ENCODE assay signal across 8 mouse cellular contexts in the genomic region with DNA sequence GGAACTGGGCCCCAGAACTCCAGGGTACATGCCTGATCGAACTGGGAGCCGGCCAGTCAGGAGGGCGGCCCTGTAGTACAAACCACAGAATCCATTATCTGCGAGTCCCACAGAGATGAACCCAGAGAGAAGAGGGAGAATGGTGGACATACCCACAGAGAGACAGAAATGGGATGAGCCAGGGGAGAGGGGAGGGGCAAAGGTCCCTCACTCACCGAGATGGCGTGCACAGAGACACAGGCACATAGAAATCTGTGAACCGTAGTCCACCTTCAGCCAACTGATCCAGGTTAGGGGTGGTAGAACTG. TPM values are rescaled to one million over a fixed set of nuclear protein-coding genes. Genes with fewer than 3 reads are reported as not detected.
DNase-seq lines count a peak whose midpoint lies in the region; ATAC-seq and TF ChIP-seq lines count a peak whose summit lies in the region.

No protein-coding gene starts in this region.

- H3K4me3 ChIP-seq in lung, embryonic 14.5 days (ENCODE audit: low read depth, low read length) = peak overlapping the region; percentile 57
- no peak overlapping the region for H3K4me3 ChIP-seq in forebrain, embryonic 12.5 days (replicated peaks)
- peak overlapping the region; percentile 46 for H3K4me3 ChIP-seq in limb, embryonic 14.5 days (replicated peaks; ENCODE audit: low read length)
- peak overlapping the region; percentile 55 for H3K4me3 ChIP-seq in stomach, embryonic 14.5 days (ENCODE audit: low read depth, low read length)

- WGBS in lung, embryonic 14.5 days = 81% methylated on average over 7 of the region's 7 CpGs
- WGBS in forebrain, embryonic 12.5 days = 86% methylated on average over 7 of the region's 7 CpGs
- WGBS in limb, embryonic 14.5 days = 90% methylated on average over 7 of the region's 7 CpGs
- 81% methylated on average over 7 of the region's 7 CpGs for WGBS in stomach, embryonic 14.5 days

- no peaks in the 10 kb centered on the region for H3K4me1 ChIP-seq in lung, embryonic 14.5 days (ENCODE audit: insufficient read depth)
- peaks cover 13% of the 10 kb centered on the region for H3K4me1 ChIP-seq in forebrain, embryonic 12.5 days
- peaks cover 7% of the 10 kb centered on the region; the same call in 1 of the 2 replicates for H3K4me1 ChIP-seq in limb, embryonic 14.5 days (ENCODE audit: control insufficient read depth, insufficient read depth, low read length)
- H3K4me1 ChIP-seq in stomach, embryonic 14.5 days (ENCODE audit: control insufficient read depth, insufficient read depth, low read length) = peaks cover 4% of the 10 kb centered on the region

- no peak for TF ChIP-seq POLR2A in limb, embryonic 14.5 days (IDR thresholded peaks at IDR 0.05; ENCODE audit: borderline replicate concordance, extremely low read depth, insufficient read depth, insufficient read length)

- H3K27me3 ChIP-seq in lung, embryonic 14.5 days (ENCODE audit: insufficient read depth, low read length) = no peaks in the 10 kb centered on the region
- peaks cover 16% of the 10 kb centered on the region; the same call in 1 of the 2 replicates for H3K27me3 ChIP-seq in forebrain, embryonic 12.5 days
- no peaks in the 10 kb centered on the region for H3K27me3 ChIP-seq in limb, embryonic 14.5 days (ENCODE audit: control insufficient read depth, insufficient read depth, low read length)
- no peaks in the 10 kb centered on the region for H3K27me3 ChIP-seq in stomach, embryonic 14.5 days (ENCODE audit: control insufficient read depth, insufficient read depth, low read length)

- peak overlapping the region; percentile 55; the same call in 1 of the 2 replicates for H3K9ac ChIP-seq in lung, embryonic 14.5 days
- H3K9ac ChIP-seq in forebrain, embryonic 12.5 days = peak overlapping the region; percentile 69
- H3K9ac ChIP-seq in limb, embryonic 14.5 days (ENCODE audit: low read depth, low read length, severe bottlenecking) = peak overlapping the region; percentile 64; the same call in 1 of the 2 replicates
- H3K9ac ChIP-seq in stomach, embryonic 14.5 days (replicated peaks; ENCODE audit: low read depth, low read length) = peak overlapping the region; percentile 52; the same call in 1 of the 2 replicates

- H3K4me2 ChIP-seq in lung, embryonic 14.5 days = peak overlapping the region; percentile 84
- H3K4me2 ChIP-seq in forebrain, embryonic 12.5 days = peak overlapping the region; percentile 82
- peak overlapping the region; percentile 93 for H3K4me2 ChIP-seq in limb, embryonic 14.5 days (replicated peaks; ENCODE audit: low read depth, low read length, severe bottlenecking)
- H3K4me2 ChIP-seq in stomach, embryonic 14.5 days (replicated peaks; ENCODE audit: low read depth, low read length) = peak overlapping the region; percentile 84

- no peak for ATAC-seq in lung, embryonic 14.5 days (ENCODE audit: insufficient read depth)
- ATAC-seq in forebrain, embryonic 12.5 days (ENCODE audit: low FRiP score) = no peak
- no peak for ATAC-seq in limb, embryonic 14.5 days (ENCODE audit: low FRiP score, low read depth)
- ATAC-seq in stomach, embryonic 14.5 days (ENCODE audit: insufficient number of reproducible peaks, insufficient read depth, low FRiP score, low read depth) = no peak; the same call in 1 of the 2 replicates

- H3K9me3 ChIP-seq in lung, embryonic 14.5 days (ENCODE audit: low read depth, low read length) = no peaks in the 10 kb centered on the region
- H3K9me3 ChIP-seq in forebrain, embryonic 12.5 days = no peaks in the 10 kb centered on the region
- no peaks in the 10 kb centered on the region for H3K9me3 ChIP-seq in limb, embryonic 14.5 days (ENCODE audit: control insufficient read depth, low read length)
- H3K9me3 ChIP-seq in stomach, embryonic 14.5 days (ENCODE audit: control insufficient read depth, low read depth, low read length) = no peaks in the 10 kb centered on the region

- no peaks in the 10 kb centered on the region for H3K36me3 ChIP-seq in lung, embryonic 14.5 days (ENCODE audit: insufficient read depth)
- H3K36me3 ChIP-seq in forebrain, embryonic 12.5 days (replicated peaks) = no peaks in the 10 kb centered on the region
- no peaks in the 10 kb centered on the region for H3K36me3 ChIP-seq in limb, embryonic 14.5 days (ENCODE audit: control insufficient read depth, insufficient read depth, low read length)
- no peaks in the 10 kb centered on the region for H3K36me3 ChIP-seq in stomach, embryonic 14.5 days (ENCODE audit: control insufficient read depth, insufficient read depth, low read length)

- DNase-seq in lung, embryonic 14.5 days = no peak
- no peak for DNase-seq in lung, postnatal 10 days
- no peak for DNase-seq in limb, embryonic 14.5 days (ENCODE audit: low spot score)
- no peak for DNase-seq in natural killer cell, adult 2 months (ENCODE audit: low spot score in 2 of 2)
- DNase-seq in left cerebral cortex, adult 18-20 months (ENCODE audit: low spot score in 2 of 2) = no peak
- no peak for DNase-seq in spleen, postnatal 4 days (ENCODE audit: low spot score in 2 of 2)

- H3K27ac ChIP-seq in lung, embryonic 14.5 days (ENCODE audit: low read depth) = no peak overlapping the region
- no peak overlapping the region for H3K27ac ChIP-seq in forebrain, embryonic 12.5 days
- no peak overlapping the region for H3K27ac ChIP-seq in limb, embryonic 14.5 days (replicated peaks; ENCODE audit: low read depth, low read length)
- H3K27ac ChIP-seq in stomach, embryonic 14.5 days (ENCODE audit: low read length) = no peak overlapping the region

- no peak for TF ChIP-seq CTCF in lung, embryonic 14.5 days (IDR thresholded peaks at IDR 0.05; ENCODE audit: low read depth)

RNA-seq across cellular contexts. Expression of gene Arsa, which starts 2.0 kb away (rescaled TPM):
- polyA plus RNA-seq in lung, embryonic 14.5 days (2014; fragmentation: Nextera tagmentation; extraction: Ambion mirVana) = 12.7 and 14.2 TPM in 2 replicates
- 12.5 and 13.6 TPM in 2 replicates for polyA plus RNA-seq in forebrain, embryonic 12.5 days (2016; fragmentation: Nextera tagmentation; extraction: Ambion mirVana)
- polyA plus RNA-seq in limb, embryonic 14.5 days (2012; rRNA removed) = 30.7 and 38.5 TPM in 2 replicates
- polyA plus RNA-seq in limb, embryonic 14.5 days (2014; fragmentation: Nextera tagmentation; extraction: Ambion mirVana) = 18.3 and 21.7 TPM in 2 replicates
- 14.8 and 16.7 TPM in 2 replicates for polyA plus RNA-seq in stomach, embryonic 14.5 days (2014; fragmentation: Nextera tagmentation; extraction: Ambion mirVana)
- total RNA-seq in left cerebral cortex, adult 18-20 months (2021) = 10 to 100 TPM; 30.6 to 31.7 TPM

RNA-seq across cellular contexts. Expression of gene Mapk8ip2, which starts 21.5 kb away (rescaled TPM):
- 0.57 and 0.60 TPM in 2 replicates for polyA plus RNA-seq in lung, embryonic 14.5 days (2014; fragmentation: Nextera tagmentation; extraction: Ambion mirVana)
- polyA plus RNA-seq in forebrain, embryonic 12.5 days (2016; fragmentation: Nextera tagmentation; extraction: Ambion mirVana) = 44.1 and 51.6 TPM in 2 replicates
- polyA plus RNA-seq in limb, embryonic 14.5 days (2012; rRNA removed) = 2.5 and 2.6 TPM in 2 replicates
- polyA plus RNA-seq in limb, embryonic 14.5 days (2014; fragmentation: Nextera tagmentation; extraction: Ambion mirVana) = 0.99 and 1.5 TPM in 2 replicates
- 3.1 and 4.0 TPM in 2 replicates for polyA plus RNA-seq in stomach, embryonic 14.5 days (2014; fragmentation: Nextera tagmentation; extraction: Ambion mirVana)
- 100 to 1,000 TPM; 228 to 240 TPM for total RNA-seq in left cerebral cortex, adult 18-20 months (2021)

RNA-seq across cellular contexts. Expression of gene Shank3, which starts 24.2 kb away (rescaled TPM):
- polyA plus RNA-seq in lung, embryonic 14.5 days (2014; fragmentation: Nextera tagmentation; extraction: Ambion mirVana) = 3.2 and 3.9 TPM in 2 replicates
- polyA plus RNA-seq in forebrain, embryonic 12.5 days (2016; fragmentation: Nextera tagmentation; extraction: Ambion mirVana) = 7.9 and 8.8 TPM in 2 replicates
- 18.4 and 25.1 TPM in 2 replicates for polyA plus RNA-seq in limb, embryonic 14.5 days (2012; rRNA removed)
- 2.4 and 2.7 TPM in 2 replicates for polyA plus RNA-seq in limb, embryonic 14.5 days (2014; fragmentation: Nextera tagmentation; extraction: Ambion mirVana)
- 2.4 and 2.8 TPM in 2 replicates for polyA plus RNA-seq in stomach, embryonic 14.5 days (2014; fragmentation: Nextera tagmentation; extraction: Ambion mirVana)
- total RNA-seq in left cerebral cortex, adult 18-20 months (2021) = 100 to 1,000 TPM; 220 TPM

RNA-seq across cellular contexts. Expression of gene Chkb, which starts 45.5 kb away (rescaled TPM):
- 45.9 and 48.3 TPM in 2 replicates for polyA plus RNA-seq in lung, embryonic 14.5 days (2014; fragmentation: Nextera tagmentation; extraction: Ambion mirVana)
- polyA plus RNA-seq in forebrain, embryonic 12.5 days (2016; fragmentation: Nextera tagmentation; extraction: Ambion mirVana) = 58.8 and 62.6 TPM in 2 replicates
- 72.6 and 79.0 TPM in 2 replicates for polyA plus RNA-seq in limb, embryonic 14.5 days (2012; rRNA removed)
- polyA plus RNA-seq in limb, embryonic 14.5 days (2014; fragmentation: Nextera tagmentation; extraction: Ambion mirVana) = 45.6 and 46.9 TPM in 2 replicates
- 52.2 and 54.5 TPM in 2 replicates for polyA plus RNA-seq in stomach, embryonic 14.5 days (2014; fragmentation: Nextera tagmentation; extraction: Ambion mirVana)
- total RNA-seq in left cerebral cortex, adult 18-20 months (2021) = 10 to 100 TPM; 42.7 to 45.2 TPM

RNA-seq across cellular contexts. Expression of gene Gm44502, which starts 45.8 kb away (rescaled TPM):
- polyA plus RNA-seq in lung, embryonic 14.5 days (2014; fragmentation: Nextera tagmentation; extraction: Ambion mirVana) = 0.15 TPM in 1 of 2 replicates, not detected in the other
- polyA plus RNA-seq in forebrain, embryonic 12.5 days (2016; fragmentation: Nextera tagmentation; extraction: Ambion mirVana) = 0.27 TPM in 1 of 2 replicates, not detected in the other
- polyA plus RNA-seq in limb, embryonic 14.5 days (2012; rRNA removed) = 0.40 and 0.47 TPM in 2 replicates
- polyA plus RNA-seq in limb, embryonic 14.5 days (2014; fragmentation: Nextera tagmentation; extraction: Ambion mirVana) = not detected in 2 replicates
- not detected in 2 replicates for polyA plus RNA-seq in stomach, embryonic 14.5 days (2014; fragmentation: Nextera tagmentation; extraction: Ambion mirVana)
- total RNA-seq in left cerebral cortex, adult 18-20 months (2021) = under 1 TPM in 1 of 2 experiments, not detected in 1; 0.09 TPM
